Mouse (Mus musculus) brain, embryonic 14.5 days (tissue): ENCODE data around the gene Grap. TPM values are rescaled to one million over a fixed set of nuclear protein-coding genes. Genes with fewer than 3 reads are reported as not detected.

Experiments used
- DNase-seq: peaks from one replicate; pipeline ENCODE4 v3.0.0-alpha.2; 2011; ENCODE audit warnings: low read depth
- CTCF ChIP-seq: fragments of 200-500 bp; IDR thresholded peaks from 2 replicates; pipeline ENCODE4 v1.5.1; 2012; ENCODE audit warnings: inconsistent platforms, mild to moderate bottlenecking, moderate library complexity, borderline replicate concordance; ENCODE audit not compliant: insufficient read depth, insufficient read length; ENCODE audit errors: extremely low read depth
- POLR2A ChIP-seq: fragments of 200-500 bp; IDR thresholded peaks from 2 replicates; pipeline ENCODE4 v1.6.1; 2012; ENCODE audit warnings: mild to moderate bottlenecking, inconsistent platforms, borderline replicate concordance; ENCODE audit not compliant: poor library complexity, insufficient read depth, insufficient read length, severe bottlenecking; ENCODE audit errors: extremely low read depth
- polyA plus RNA-seq: library from polyadenylated mRNA; depleted of rRNA; stranded (reverse); fragments of >200 nt; gene quantifications from 2 replicates; pipeline ENCODE4 v1.2.3, GENCODE M21; 2012; rRNA removed

Gene Grap
- polyA plus RNA-seq, 1 experiment = 6.0 TPM

GRCm38 (mm10) chr11:61722077-61722476, 69.0 kb downstream of the Grap start:
- DNase-seq = no peak
- TF ChIP-seq POLR2A (no peak), CTCF (no peak)

Other genes with a start within 250 kb of the Grap start
- gene Rnf112, start 199.1 kb upstream of the Grap start, polyA plus RNA-seq = 62.5 and 88.6 TPM in 2 replicates
- gene Mfap4, start 167.8 kb upstream of the Grap start, polyA plus RNA-seq = 89.5 and 119 TPM in 2 replicates
- gene Mapk7, start 158.9 kb upstream of the Grap start, polyA plus RNA-seq = 108 and 140 TPM in 2 replicates
- 42.6 and 60.3 TPM in 2 replicates for gene B9d1, start 148.1 kb upstream of the Grap start, polyA plus RNA-seq
- gene Epn2, start 73.6 kb upstream of the Grap start, polyA plus RNA-seq = 66.2 and 69.1 TPM in 2 replicates
- 0.42 and 0.55 TPM in 2 replicates for gene Fam83g, start 30.8 kb downstream of the Grap start, polyA plus RNA-seq
- gene Slc5a10, start 67.6 kb downstream of the Grap start, polyA plus RNA-seq = 0.04 and 0.11 TPM in 2 replicates
- gene Prpsap2, start 108.8 kb downstream of the Grap start, polyA plus RNA-seq = 54.3 and 68.5 TPM in 2 replicates
- gene Ulk2, start 201.8 kb downstream of the Grap start, polyA plus RNA-seq = 82.7 and 97.5 TPM in 2 replicates